Mouse (Mus musculus) left cerebral cortex, postnatal 36 days (tissue): ENCODE results near the gene Lrch1. TPM values are rescaled to one million over a fixed set of nuclear protein-coding genes. Genes with fewer than 3 reads are reported as not detected.

Source experiments
- DNase-seq, 2 experiments: peaks; one replicate each; pipeline ENCODE4 v3.0.0; 2021 to 2022; ENCODE audit warnings: low spot score in 2 of 2, mixed read lengths in 1 of 2
- intact Hi-C: fragments of 180-260 bp; cut with DNase I; formaldehyde crosslinking; loops from one replicate; pipeline ENCODE4 v1.15.1; 2025
- total RNA-seq, 2 experiments: library from RNA; stranded (reverse); gene quantifications; 2 replicates each; pipeline ENCODE4 v1.2.3; 2021

Lrch1 gene
- total RNA-seq, 2 experiments from 2014 or later: 13.5 to 21.5 TPM

DNA sequence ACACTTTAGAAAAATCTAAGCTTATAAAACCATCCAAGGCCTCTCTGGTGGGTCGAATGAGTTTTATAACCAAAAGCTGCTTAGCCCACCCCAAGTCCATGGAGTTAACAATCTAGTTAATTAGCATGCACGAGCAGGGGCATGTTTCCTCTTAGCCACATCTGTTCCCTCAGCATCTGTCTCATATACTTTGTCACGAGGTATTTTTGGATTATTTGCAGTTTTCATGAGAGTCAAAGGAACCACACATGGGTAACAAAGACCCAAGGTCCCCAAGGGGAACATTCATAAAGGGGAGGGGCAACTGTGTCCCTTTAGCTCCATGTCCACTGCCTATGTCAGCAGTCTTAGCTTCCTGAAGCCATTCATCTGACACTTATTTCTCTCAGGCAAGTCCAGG, 106.9 kb downstream of the Lrch1 start:
- intact Hi-C loops: no loop called here
- DNase-seq: no peak

DNA sequence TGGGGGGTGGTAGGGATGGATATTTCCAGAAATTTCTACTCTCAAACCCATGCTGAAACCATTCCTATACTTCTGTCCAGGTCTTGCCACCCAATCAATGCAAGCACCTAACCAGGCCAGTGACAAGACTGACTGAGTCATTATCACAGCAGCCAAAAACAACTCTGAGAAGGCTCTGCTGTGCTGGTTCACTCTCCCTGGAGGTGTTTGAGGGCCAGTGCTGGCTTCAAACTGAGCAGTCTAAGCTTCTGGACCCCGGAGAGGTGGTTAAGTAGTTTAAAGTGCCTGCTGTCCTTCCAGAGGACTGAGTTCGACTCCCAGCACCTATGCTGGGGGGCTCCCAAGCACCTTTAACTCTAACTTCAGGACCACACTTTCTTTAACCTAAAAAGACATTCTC, 107.3 kb downstream of the Lrch1 start:
- no peak for DNase-seq
- intact Hi-C loops: no loop called here

DNA sequence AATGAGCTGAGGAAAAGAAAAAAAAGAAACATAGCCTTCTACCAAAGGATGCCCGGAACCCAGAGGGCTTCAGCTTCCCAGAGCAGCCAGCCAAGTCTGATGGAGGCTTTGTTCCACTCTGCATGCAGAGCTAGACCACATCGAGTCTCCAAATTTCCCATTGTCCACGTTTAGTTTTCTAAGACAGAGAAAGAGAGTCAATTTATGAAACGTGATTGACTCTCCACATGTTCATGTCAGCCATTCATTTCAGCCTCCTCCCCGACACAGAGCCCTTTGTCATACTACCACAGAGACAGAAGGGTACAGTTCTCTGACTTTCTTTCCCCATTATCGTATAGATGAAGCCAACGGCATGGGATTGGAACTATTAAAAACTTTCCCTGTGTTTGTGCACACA, 108.9 kb downstream of the Lrch1 start:
- no peak for DNase-seq
- intact Hi-C loops: no loop called here

DNA sequence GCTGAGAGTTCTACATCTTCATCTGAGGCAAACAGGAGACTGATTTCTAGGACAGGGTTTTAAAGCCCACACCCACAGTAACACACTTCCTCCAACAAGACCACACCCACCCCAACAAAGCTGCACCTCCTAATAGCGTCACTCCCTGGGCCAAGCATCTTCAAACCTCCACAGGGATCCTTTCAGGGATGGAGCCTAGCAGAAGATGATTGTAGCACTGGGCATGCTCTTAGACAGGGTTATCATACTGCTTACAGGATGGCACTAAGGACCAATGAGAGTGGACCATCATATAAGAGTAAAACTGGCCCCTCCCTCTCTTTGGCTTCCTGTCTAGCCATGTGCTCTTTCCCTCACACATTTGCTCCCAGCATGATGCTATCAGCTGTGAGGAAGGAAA, 112.7 kb downstream of the Lrch1 start:
- intact Hi-C loops: no loop called here
- no peak for DNase-seq

DNA sequence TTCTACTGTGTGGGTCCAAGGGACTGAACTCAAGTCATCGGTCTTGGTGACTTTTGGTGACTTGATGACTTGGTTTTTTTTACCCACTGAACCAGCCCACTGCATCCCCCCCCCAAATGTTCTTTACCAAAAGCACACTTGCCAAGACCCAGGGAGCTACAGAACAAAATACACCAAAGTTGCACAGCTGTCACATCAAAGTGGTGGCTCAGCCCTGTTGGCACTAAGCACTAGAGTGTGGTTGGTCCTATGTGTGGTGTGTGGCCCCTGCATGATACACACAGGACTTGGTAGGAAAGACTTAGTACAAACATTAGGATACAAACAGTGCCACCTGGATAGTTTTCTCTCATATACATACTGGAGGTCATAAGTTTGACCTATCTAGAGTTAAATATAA, 113.5 kb downstream of the Lrch1 start:
- intact Hi-C loops: no loop called here

DNA sequence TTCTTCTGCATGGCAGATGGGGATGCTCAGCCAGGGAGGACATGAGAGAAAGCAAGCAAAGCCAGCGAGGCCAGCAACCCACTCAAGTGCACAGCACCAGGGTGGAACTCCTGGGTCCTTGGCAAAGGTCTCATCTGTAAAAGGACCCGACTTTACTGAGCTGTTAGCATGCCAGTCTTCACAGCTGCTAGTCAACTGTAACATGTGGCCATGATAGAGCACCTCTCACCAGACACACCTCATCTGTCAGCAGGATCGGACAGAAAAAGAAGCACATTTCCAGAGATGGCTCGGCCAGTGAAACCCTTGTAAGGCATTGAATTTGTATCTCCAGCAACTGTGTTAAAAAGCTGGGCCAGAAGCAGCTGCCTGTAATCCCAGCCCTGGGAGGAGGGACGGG, 116.0 kb downstream of the Lrch1 start:
- DNase-seq: no peak
- intact Hi-C loops: no loop called here

More for the DNA sequence above, 113.5 kb downstream of the Lrch1 start:
- no peak for DNase-seq

DNA sequence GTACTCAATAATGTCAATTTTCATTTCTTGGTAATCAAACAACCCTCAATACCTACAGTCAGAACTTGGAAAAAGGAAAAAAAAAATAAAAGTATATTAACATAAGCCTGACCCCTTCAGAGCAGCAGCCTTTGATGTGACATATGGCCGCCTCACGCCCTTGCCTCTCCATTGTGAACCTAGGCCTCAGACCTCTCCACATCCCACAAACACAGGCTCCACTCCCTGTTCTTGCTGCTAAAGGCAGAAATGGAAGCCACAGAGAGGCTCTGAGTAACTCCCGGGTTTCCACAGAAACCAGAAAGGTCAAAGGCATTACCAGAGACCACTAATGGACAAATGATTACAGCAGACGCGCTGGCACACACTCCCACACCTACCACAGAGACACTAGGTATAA, 116.6 kb downstream of the Lrch1 start:
- no peak for DNase-seq
- intact Hi-C loops: no loop called here

DNA sequence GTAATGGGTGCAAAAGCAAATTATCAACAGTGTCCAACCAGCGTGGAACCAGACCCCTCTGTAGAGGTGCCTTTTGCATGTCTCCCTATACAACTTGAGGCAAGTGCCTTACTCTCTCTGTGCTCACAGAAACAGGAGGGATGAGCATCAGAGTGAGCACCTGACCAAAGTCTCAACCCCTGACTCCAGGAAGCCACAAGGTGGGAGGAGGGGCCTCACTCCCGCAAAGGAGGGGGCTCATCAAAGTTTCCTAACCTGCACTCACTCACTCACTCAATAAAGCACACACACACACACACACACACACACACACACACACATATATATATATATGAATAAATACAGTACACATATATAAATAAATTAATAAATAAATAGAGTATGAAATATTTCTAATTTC, 117.1 kb downstream of the Lrch1 start:
- intact Hi-C loops: no loop called here
- no peak for DNase-seq

DNA sequence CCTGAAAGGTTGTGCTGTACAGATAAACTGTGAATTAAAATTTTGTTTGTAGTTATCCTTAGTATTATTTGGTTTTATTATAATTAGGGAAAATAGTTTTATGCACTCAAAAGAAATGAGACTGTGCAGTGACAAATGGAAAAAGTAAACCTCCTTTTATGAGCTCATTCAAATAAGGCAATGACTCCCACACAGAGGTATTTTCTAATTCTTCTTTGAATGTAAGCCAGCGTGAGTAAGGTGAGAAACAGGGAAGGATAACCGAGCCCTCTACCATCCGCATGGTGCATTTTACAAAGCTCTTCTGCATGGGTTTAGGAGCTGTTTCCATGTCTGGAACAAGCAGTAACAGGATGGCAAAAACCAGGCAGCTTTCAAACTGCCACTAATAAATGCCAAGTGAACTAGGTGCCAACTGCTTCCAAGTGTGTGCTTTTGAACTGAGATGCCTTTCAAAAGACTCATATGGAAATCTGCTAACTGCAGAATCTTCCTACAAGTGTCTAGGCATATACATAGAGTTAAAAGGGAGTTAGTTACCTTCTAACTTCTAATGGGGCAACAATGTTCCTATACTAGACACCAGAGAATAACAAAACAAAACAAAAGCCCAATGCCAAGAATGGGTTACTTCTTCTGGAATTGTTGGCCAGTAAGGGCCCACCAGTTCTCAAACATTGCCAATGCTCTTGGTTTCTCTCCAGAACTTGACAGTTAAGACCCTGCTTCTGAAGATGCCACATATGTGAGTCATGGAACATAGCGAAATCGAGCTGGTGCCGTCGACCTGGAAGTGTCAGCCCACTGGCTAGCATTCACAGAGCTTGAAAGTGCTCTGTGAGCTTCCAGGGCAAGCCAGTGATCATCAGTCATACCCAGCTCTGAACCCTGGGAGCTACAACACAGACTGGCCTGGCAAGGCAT, 124.7 kb downstream of the Lrch1 start:
- intact Hi-C loops: no loop called here
- DNase-seq: no peak

DNA sequence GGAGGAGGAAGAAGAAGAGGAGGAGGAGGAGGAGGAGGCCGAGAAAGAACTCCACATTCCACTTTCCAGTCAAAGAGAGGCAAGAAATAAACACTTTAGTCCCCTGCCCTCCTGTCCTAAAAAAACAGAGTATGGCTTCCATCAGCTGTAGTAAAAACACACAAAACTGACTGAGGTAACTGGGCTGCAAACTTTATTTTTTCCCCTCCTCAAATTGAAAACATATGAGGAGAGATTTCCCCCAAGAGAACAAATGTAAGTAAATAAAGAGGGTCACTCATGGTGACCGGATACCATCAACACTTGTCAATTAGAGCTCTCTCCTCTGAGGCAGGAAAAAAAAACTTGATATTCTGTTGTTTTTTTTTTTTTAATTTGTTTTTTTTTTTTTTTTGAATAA, 125.6 kb downstream of the Lrch1 start:
- intact Hi-C loops: no loop called here
- DNase-seq: no peak

DNA sequence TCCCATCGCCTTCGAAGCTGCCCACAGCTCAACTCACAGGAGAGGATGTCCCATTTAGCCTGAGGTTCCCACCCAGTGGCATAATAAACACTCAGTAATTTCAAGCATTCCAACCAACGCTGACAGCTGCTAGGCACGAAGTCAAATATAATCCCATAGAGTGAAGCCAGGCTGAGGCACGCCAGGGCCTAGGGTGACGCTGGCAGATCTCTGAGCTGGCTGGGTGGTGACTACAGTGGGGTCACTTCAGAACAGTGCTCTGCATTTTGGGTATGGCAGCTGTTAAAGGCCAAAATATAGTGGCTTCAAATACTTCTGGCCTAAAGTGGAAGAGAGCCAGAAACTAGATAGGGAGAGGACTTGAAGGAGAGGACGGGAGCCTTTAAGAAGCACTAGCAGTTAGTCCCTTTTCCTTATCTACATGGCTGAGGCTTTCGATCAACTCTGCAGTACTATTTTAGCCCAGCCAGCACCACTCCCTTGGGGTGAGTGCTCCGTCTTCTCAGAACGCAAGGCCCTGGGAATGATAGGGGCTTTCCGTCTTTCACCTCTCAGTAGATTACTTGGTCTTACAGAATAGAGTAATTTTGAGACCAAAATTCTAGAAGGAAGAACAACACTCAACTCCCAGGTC, 127.4 kb downstream of the Lrch1 start:
- intact Hi-C loops: no loop called here
- no peak for DNase-seq

DNA sequence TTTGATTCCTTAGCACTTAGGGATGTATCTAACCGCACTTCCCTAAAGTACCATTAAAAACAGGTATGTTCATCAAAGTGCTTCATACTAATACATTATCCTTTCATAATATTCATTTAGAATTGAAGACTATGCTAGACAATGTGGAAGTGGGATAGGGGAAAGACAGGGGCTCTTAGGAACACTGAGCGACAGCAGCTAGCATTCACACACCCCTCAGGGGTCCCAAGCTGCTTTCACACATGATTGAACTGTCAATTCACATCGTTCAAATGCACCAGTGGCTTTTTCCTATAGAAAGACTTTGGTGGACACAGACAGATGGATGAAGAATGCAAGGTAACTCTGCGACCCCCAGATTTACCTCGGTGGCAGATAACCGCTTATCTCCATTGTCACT, 131.0 kb downstream of the Lrch1 start:
- intact Hi-C loops: no loop called here
- no peak for DNase-seq

DNA sequence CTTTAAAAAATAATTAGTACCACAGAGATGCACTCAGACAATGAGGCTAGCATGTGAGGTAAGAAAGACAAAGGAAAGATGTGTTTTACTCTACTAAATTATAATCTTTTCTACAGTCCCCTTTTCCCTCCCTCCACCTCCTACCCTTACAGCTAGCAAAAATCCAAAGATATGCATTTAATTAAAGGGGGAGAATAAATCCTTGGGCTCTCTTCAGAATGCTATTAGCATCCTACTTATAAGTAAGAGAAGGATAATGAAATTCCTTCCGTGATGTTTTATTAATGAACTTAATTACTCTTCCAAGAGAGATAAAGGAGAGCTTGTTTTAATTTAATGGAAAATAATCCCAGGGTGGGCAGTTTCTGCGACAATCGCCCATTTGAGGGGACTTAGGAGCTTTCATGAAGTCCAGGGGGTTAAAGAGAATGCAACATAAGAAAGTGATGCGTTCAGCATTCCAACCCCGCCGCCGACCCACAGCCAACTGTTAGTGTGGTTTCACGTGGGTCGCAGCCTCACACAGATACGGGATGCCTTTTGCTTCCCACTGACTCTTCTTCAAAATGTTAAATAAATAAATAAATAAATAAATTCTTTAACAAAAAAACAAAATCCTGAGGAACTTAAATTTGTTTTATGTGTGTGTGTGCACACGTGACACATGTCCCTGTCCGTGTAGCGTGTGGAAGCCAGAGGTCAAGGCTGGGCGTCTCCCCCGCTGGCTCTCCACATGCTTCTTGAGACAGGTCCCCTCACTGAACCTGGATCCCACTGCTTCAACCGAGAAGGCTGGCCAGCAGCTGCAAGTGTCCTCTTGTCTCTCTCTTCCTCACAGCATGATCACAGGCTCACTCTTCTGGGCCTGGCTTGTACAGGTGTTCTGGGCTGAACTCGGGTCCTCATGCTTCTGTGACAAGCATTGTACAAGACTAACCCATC, 132.6 kb downstream of the Lrch1 start:
- intact Hi-C loops: no loop called here
- DNase-seq: no peak

DNA sequence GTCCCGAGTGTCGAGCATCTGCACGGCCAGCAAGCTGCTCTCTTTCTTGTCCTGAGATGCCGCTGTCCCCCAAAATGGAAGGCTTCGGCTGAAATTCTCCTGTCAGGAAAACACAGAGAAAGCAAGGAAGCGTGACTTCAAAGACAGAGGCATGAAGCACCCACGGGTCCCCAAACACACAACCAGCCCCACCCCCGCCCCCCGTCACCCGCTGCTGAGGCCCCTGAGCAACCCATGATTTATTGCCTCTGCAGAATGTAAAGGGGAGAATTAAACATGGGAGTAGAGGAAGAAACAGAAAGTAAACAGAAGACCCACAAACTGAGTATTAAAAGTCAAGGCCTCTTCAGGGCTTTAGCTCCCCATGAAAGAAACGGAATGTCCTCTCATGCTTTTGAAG, 136.1 kb downstream of the Lrch1 start:
- no peak for DNase-seq
- intact Hi-C loops: no loop called here

DNA sequence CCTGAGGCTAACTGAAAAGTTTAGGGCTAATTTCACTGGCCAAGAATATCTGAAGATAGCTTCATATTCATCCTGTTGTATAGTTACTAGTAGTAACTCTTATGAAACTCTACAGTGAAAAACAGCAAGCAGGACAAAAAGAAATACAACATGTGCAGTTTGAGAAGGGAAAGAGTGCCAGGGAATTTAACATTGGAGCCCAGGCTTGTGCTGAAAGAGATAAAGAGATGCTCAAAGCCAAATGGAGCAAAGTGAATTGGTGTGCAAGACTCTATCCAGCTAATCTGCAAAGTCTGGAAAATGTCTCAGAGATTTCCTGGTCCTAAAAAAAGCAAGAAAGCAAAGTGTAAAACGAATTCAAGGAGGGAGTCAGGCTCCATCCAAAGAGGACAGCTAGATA, 145.7 kb downstream of the Lrch1 start:
- DNase-seq: no peak
- intact Hi-C loops: no loop called here

DNA sequence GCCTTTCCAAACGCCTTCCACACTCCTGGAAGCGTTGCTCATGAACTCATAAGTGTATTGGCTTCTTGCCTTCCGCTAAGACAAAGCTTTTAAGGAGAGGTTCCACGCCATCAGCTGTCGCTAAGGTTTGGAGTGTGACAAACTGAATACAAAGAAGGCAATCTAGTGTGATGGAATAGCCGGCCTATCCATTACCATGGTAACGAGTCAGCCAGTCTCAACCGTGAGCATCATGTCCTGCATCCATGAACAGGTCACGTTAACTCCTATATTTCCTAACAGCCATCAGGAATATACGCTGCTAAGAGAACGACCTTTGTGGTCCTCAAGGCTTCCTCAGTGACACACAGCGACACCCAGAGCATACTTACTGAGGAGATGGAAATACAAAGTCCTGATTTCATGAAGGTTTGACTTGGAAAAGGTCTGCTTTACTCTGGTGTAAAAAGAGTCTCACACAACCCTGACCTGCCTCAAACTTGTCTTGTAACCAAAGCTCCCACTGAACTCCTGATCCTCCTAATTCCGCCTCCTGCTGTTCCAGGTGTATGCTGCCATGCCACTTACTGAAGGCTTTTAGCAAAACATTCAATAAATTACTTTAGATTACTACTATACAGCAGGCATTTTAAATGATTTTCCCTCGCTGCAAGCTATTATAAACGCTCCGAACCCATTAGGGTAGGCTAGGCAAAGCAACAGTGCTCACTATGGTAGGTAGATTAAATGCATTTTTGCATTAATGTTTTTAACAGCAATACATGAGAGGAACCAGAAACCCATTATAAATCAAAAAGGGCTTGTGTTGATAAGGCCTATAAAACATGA, 149.4 kb downstream of the Lrch1 start:
- DNase-seq: no peak
- intact Hi-C loops: no loop called here

DNA sequence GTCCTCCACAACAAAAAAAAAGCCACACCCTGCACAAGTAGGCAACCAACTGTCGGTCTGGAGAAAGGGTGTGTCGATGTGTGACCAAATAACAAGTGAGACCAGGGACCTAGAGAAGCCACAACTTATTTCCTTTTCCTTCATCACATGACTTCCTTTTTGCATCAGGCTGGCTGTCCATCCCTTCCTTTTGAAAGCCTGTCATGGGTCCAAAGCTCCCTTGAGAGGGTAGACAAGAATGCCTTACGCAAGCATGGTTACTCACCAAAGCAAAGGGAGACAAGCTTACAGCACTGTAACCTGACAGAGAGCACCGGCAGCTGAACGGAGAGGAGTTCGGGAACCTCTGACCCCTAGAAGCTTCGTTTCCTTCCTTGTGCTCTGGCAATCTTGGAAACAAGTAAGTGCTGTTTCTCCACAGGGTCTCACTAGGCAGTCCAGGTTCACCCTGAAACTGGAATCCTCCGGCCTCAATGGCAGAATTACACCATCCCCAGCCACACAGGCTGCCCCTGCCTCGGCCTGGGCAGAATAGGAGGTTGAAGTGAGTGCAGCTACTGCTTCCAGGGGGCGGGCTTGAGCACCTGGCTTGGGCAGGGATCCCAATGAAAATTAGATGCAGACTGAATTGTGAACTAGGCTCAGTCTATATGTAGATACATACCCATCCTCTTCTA, 150.2 kb downstream of the Lrch1 start:
- intact Hi-C loops: no loop called here

DNA sequence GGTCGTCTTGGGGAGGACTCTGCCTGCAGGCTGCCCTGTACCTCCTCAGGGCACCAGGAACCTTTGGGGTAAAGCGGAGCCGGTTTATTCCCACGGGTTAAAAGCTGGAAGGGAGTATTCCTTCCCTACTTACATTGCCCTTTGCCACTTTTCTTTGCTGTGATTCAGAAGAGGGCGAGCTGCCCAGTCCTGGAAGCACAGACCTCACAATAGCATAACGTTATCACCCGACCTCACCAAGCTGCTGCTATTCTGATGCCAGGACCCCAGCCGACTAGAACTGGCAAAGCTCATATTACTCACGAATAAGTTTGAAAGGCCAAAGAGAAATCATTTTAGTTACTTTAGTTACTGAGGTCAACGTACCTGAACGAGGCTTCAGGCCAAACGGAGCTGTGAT, 152.7 kb downstream of the Lrch1 start:
- intact Hi-C loops: no loop called here
- DNase-seq: no peak

More for the DNA sequence above, 150.2 kb downstream of the Lrch1 start:
- DNase-seq: no peak

DNA sequence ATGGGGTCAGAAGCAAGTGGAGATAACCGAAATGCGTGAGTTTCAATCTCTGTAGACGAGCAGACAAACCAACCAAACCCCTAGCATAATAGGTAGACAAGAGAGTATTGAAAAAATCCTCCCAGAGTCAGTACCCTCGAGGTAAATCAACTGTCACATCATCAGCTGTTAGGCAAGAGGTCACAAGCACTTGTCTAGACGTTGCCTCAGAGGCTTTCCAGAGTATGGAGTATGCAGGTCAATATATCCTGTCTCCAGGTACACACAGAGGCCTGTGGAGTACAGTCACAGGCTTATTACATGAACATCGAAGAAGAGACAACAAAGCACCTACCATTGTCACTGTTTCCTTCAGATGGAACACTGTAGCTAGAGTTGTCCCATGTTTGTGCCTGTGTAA, 154.9 kb downstream of the Lrch1 start:
- DNase-seq: no peak
- intact Hi-C loops: no loop called here
